Mouse (Mus musculus) spleen, embryonic (tissue): ENCODE data around the gene Paqr9.
"Not testable (repeated sequence)": the region's sequence is repeated elsewhere in the genome, so short reads cannot be mapped to it uniquely, and the experiment has no call there.

Source experiments
- CTCF ChIA-PET: fragments of 350-600 bp; sonication (Branson Sonifier 250); formaldehyde crosslinking; loops from one replicate; lab custom pipeline; 2022; lab: Charles Lee

Gene Paqr9

GRCm38 (mm10) chr9:95559059-95559935 is at the start of gene Paqr9:
Gene Paqr9 (plus strand): TSS chr9:95559657.
- CTCF ChIA-PET = interaction anchor here (0.7 kb wide), 1 partner anchor 87 kb away, joined by 3 read pairs; no protein-coding TSS in a partner anchor

- CTCF ChIA-PET = no interaction called here
These were observed 48.6 kb upstream of the Paqr9 start for GRCm38 (mm10) chr9:95510693-95511404.

GRCm38 (mm10) chr9:95511472-95512330 is 47.8 kb upstream of the Paqr9 start, which contains the start of gene U2surp:
Gene U2surp (minus strand): TSS chr9:95511996.
- CTCF ChIA-PET = no interaction called here

- CTCF ChIA-PET = no interaction called here
These were observed 47.0 kb upstream of the Paqr9 start for GRCm38 (mm10) chr9:95512331-95513030.

- CTCF ChIA-PET = no interaction called here
These were observed 45.7 kb upstream of the Paqr9 start for GRCm38 (mm10) chr9:95513776-95514175.

GRCm38 (mm10) chr9:95514361-95514760 is 45.1 kb upstream of the Paqr9 start:
- CTCF ChIA-PET = not testable (repeated sequence)

GRCm38 (mm10) chr9:95520563-95520962 is 38.9 kb upstream of the Paqr9 start:
- CTCF ChIA-PET = no interaction called here

- CTCF ChIA-PET = no interaction called here
These were observed 38.4 kb upstream of the Paqr9 start for GRCm38 (mm10) chr9:95521031-95521430.

- CTCF ChIA-PET = no interaction called here
These were observed 37.9 kb upstream of the Paqr9 start for GRCm38 (mm10) chr9:95521566-95521965.

- CTCF ChIA-PET = no interaction called here
These were observed 36.9 kb upstream of the Paqr9 start for GRCm38 (mm10) chr9:95522561-95522960.

- CTCF ChIA-PET = no interaction called here
These were observed 34.1 kb upstream of the Paqr9 start for GRCm38 (mm10) chr9:95525376-95525775.

GRCm38 (mm10) chr9:95525961-95526360 is 33.5 kb upstream of the Paqr9 start:
- CTCF ChIA-PET = no interaction called here

GRCm38 (mm10) chr9:95527676-95528075 is 31.8 kb upstream of the Paqr9 start:
- CTCF ChIA-PET = no interaction called here

GRCm38 (mm10) chr9:95531144-95531543 is 28.3 kb upstream of the Paqr9 start:
- CTCF ChIA-PET = interaction anchor here (0.6 kb wide), 1 partner anchor 550 kb away, joined by 4 read pairs; no protein-coding TSS in a partner anchor

- CTCF ChIA-PET = no interaction called here
These were observed 25.6 kb upstream of the Paqr9 start for GRCm38 (mm10) chr9:95533817-95534216.

GRCm38 (mm10) chr9:95539176-95539800 is 20.2 kb upstream of the Paqr9 start:
- CTCF ChIA-PET = no interaction called here

- CTCF ChIA-PET = no interaction called here
These were observed 19.0 kb upstream of the Paqr9 start for GRCm38 (mm10) chr9:95540487-95540886.

GRCm38 (mm10) chr9:95541208-95541607 is 18.2 kb upstream of the Paqr9 start:
- CTCF ChIA-PET = no interaction called here

- CTCF ChIA-PET = no interaction called here
These were observed 17.6 kb upstream of the Paqr9 start for GRCm38 (mm10) chr9:95541650-95542432.

GRCm38 (mm10) chr9:95542475-95542874 is 17.0 kb upstream of the Paqr9 start:
- CTCF ChIA-PET = no interaction called here
